In genomic region chr4:119932549-119933257, GRCm38 (mm10) we compare ENCODE assay signal across 10 mouse cellular contexts.
DNase-seq lines count a peak whose midpoint lies in the region; ATAC-seq and TF ChIP-seq lines count a peak whose summit lies in the region.
"Had no signal": no experiment of that assay in that cellular context is flagged by ENCODE, and none has a peak within 500 bp of the region (broad histone marks: within the 10 kb centered on the region; RNA-seq: fewer than 3 reads in every experiment).

No protein-coding gene starts in this region.

- no peaks in the 10 kb centered on the region for H3K27me3 ChIP-seq in forebrain, embryonic 11.5 days (ENCODE audit: control insufficient read depth, insufficient read depth, low read length)
- no peaks in the 10 kb centered on the region for H3K27me3 ChIP-seq in midbrain, embryonic 13.5 days
- H3K27me3 ChIP-seq in intestine, postnatal 0 days (replicated peaks; ENCODE audit: control insufficient read depth, insufficient read depth, low read length), result no peaks in the 10 kb centered on the region

- H3K36me3 ChIP-seq in forebrain, embryonic 11.5 days (ENCODE audit: control insufficient read depth, insufficient read depth, low read length), result no peaks in the 10 kb centered on the region
- no peaks in the 10 kb centered on the region for H3K36me3 ChIP-seq in midbrain, embryonic 13.5 days
- no peaks in the 10 kb centered on the region for H3K36me3 ChIP-seq in intestine, postnatal 0 days (ENCODE audit: control insufficient read depth, insufficient read depth)
- H3K36me3 ChIP-seq: heart, embryonic 15.5 days had no signal

- 0 out of 2 replicates have a peak, but pooled peaks cover 2% of the 10 kb centered on the region for H3K4me1 ChIP-seq in forebrain, embryonic 11.5 days (replicated peaks; ENCODE audit: control insufficient read depth, insufficient read depth, low read length)
- peaks cover 25% of the 10 kb centered on the region for H3K4me1 ChIP-seq in midbrain, embryonic 13.5 days (replicated peaks)
- H3K4me1 ChIP-seq in intestine, postnatal 0 days (replicated peaks; ENCODE audit: control insufficient read depth, insufficient read depth, low read length), result no peaks in the 10 kb centered on the region

- WGBS in forebrain, embryonic 11.5 days, result 65% methylated on average over 13 of the region's 13 CpGs
- 43% methylated on average over 13 of the region's 13 CpGs for WGBS in midbrain, embryonic 13.5 days
- 33% methylated on average over 13 of the region's 13 CpGs for WGBS in intestine, postnatal 0 days

- peak overlapping the region; percentile 37; the same call in 1 of the 2 replicates for H3K27ac ChIP-seq in forebrain, embryonic 11.5 days (ENCODE audit: low read depth, low read length)
- peak overlapping the region; percentile 46 for H3K27ac ChIP-seq in midbrain, embryonic 13.5 days
- no peak overlapping the region for H3K27ac ChIP-seq in intestine, postnatal 0 days (ENCODE audit: low read depth, low read length)
- H3K27ac ChIP-seq: heart, embryonic 15.5 days had no signal

- H3K4me2 ChIP-seq in forebrain, embryonic 11.5 days (ENCODE audit: low read depth, low read length, severe bottlenecking), result no peak overlapping the region
- H3K4me2 ChIP-seq in midbrain, embryonic 13.5 days (replicated peaks), result no peak overlapping the region
- no peak overlapping the region for H3K4me2 ChIP-seq in intestine, postnatal 0 days (replicated peaks; ENCODE audit: low read depth)
- H3K4me2 ChIP-seq: heart, embryonic 15.5 days; lung, embryonic 14.5 days had no signal

- TF ChIP-seq CTCF in intestine, postnatal 0 days (IDR thresholded peaks at IDR 0.05; ENCODE audit: low read depth), result no peak

- H3K9me3 ChIP-seq in forebrain, embryonic 11.5 days (ENCODE audit: control insufficient read depth, low read length), result no peaks in the 10 kb centered on the region
- H3K9me3 ChIP-seq in midbrain, embryonic 13.5 days, result no peaks in the 10 kb centered on the region
- no peaks in the 10 kb centered on the region for H3K9me3 ChIP-seq in intestine, postnatal 0 days (ENCODE audit: control insufficient read depth)
- H3K9me3 ChIP-seq: heart, embryonic 15.5 days had no signal

- DNase-seq in cerebellum, postnatal 25 days, result peak; percentile 47 to 55
- no peak for DNase-seq in cerebellum, adult 9-11 months
- DNase-seq in 3T3-L1 (ENCODE audit: low read depth, low spot score), result peak; percentile 97
- no peak for DNase-seq in forebrain, embryonic 11.5 days (ENCODE audit: low spot score)
- no peak for DNase-seq in ovary, postnatal 10 days (ENCODE audit: low spot score)
- DNase-seq in layer of hippocampus, postnatal 25 days (ENCODE audit: extremely low spot score in 1 of 2, low spot score in 1 of 2), result no peak

- no peak overlapping the region for H3K4me3 ChIP-seq in forebrain, embryonic 11.5 days (ENCODE audit: low read depth, low read length)
- no peak overlapping the region for H3K4me3 ChIP-seq in midbrain, embryonic 13.5 days (replicated peaks)
- H3K4me3 ChIP-seq in intestine, postnatal 0 days (ENCODE audit: low read depth, low read length), result no peak overlapping the region
- H3K4me3 ChIP-seq: heart, embryonic 15.5 days had no signal

- no peak for ATAC-seq in forebrain, embryonic 11.5 days (replicated peaks; ENCODE audit: low FRiP score)
- peak; percentile 76 for ATAC-seq in midbrain, embryonic 13.5 days
- no peak for ATAC-seq in intestine, postnatal 0 days

- no peak overlapping the region for H3K9ac ChIP-seq in forebrain, embryonic 11.5 days (ENCODE audit: low read length)
- no peak overlapping the region for H3K9ac ChIP-seq in midbrain, embryonic 13.5 days (replicated peaks)
- no peak overlapping the region for H3K9ac ChIP-seq in intestine, postnatal 0 days (ENCODE audit: low read depth, low read length)
- H3K9ac ChIP-seq: heart, embryonic 15.5 days; lung, embryonic 14.5 days had no signal

Comparison
In these comparisons a context has a peak if more than half of its experiments do, and no peak if none do; other contexts are left out.
1. DNase-seq: peak in cerebellum, postnatal 25 days (2 of 2) and 3T3-L1 (single experiment); none in cerebellum, adult 9-11 months (single experiment), forebrain, embryonic 11.5 days (single experiment), ovary, postnatal 10 days (single experiment) and layer of hippocampus, postnatal 25 days (0 of 2).